In genomic region chr7:24968463-24968862, GRCm38 (mm10) we compare ENCODE assay signal across 13 mouse cellular contexts. TPM values are rescaled to one million over a fixed set of nuclear protein-coding genes. Genes with fewer than 3 reads are reported as not detected.
"Had no signal": no experiment of that assay in that cellular context is flagged by ENCODE, and none has a peak within 500 bp of the region (broad histone marks: within the 10 kb centered on the region; RNA-seq: fewer than 3 reads in every experiment).

No protein-coding gene starts in this region.

- H3K4me3 ChIP-seq: layer of hippocampus, adult 2 months; limb, embryonic 12.5 days; liver, embryonic 13.5 days; midbrain, embryonic 15.5 days; neural tube, embryonic 12.5 days had no signal

- H3K4me2 ChIP-seq: limb, embryonic 12.5 days; liver, embryonic 13.5 days; midbrain, embryonic 15.5 days; neural tube, embryonic 12.5 days had no signal

- H3K27me3 ChIP-seq: limb, embryonic 12.5 days; liver, embryonic 13.5 days; midbrain, embryonic 15.5 days; neural tube, embryonic 12.5 days had no signal

- H3K27ac ChIP-seq: kidney, postnatal 0 days; limb, embryonic 12.5 days; liver, embryonic 13.5 days; midbrain, embryonic 15.5 days; neural tube, embryonic 12.5 days had no signal

- H3K36me3 ChIP-seq: midbrain, embryonic 15.5 days had no signal

- DNase-seq: kidney, postnatal 36 days; liver; liver, embryonic 13.5 days; liver, postnatal 0 days; lung, postnatal 36 days; thymus, adult 18-20 months; thymus, postnatal 14 days had no signal

- H3K9ac ChIP-seq: limb, embryonic 12.5 days; liver, embryonic 13.5 days; liver, postnatal 0 days; midbrain, embryonic 15.5 days; neural tube, embryonic 12.5 days had no signal

- ATAC-seq: liver, postnatal 0 days; lung, postnatal 0 days; midbrain, embryonic 15.5 days had no signal

- H3K9me3 ChIP-seq: limb, embryonic 12.5 days; liver, embryonic 13.5 days; midbrain, embryonic 15.5 days; neural tube, embryonic 12.5 days had no signal

RNA-seq across cellular contexts. Expression of gene Gm4881, which starts 24.2 kb away (rescaled TPM):
- polyA plus RNA-seq: kidney, postnatal 0 days; limb, embryonic 12.5 days; liver, embryonic 13.5 days; liver, postnatal 0 days; lung, postnatal 0 days had no signal
